In the genomic region with DNA sequence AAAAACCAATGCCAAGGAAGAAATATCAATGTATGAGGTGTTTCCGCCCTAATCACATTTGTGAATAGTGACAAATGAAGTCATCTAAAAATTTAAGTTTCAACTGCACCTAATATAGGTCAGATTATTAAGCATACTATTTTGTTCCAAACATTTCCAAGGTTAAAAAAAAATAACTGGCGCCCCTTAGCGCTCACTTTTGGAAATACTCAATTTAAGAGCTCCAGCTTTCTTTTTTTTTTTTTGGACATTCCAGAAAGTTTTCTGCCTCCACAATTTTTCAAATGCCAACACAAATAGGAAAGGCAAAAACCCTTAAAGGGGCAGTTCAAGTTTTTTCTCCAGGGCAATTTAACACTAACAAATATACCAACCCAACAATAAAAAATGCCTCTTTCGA, we compare ENCODE assay signal across 7 mouse cellular contexts. TPM values are rescaled to one million over a fixed set of nuclear protein-coding genes. Genes with fewer than 3 reads are reported as not detected.
DNase-seq lines count a peak whose midpoint lies in the region; ATAC-seq and TF ChIP-seq lines count a peak whose summit lies in the region.

No protein-coding gene starts in this region.

- peaks cover 43% of the 10 kb centered on the region for H3K4me1 ChIP-seq in forebrain, embryonic 15.5 days
- H3K4me1 ChIP-seq in intestine, postnatal 0 days (replicated peaks; ENCODE audit: control insufficient read depth, insufficient read depth, low read length): no peaks in the 10 kb centered on the region
- peaks cover 13% of the 10 kb centered on the region for H3K4me1 ChIP-seq in lung, embryonic 16.5 days (replicated peaks; ENCODE audit: control insufficient read depth, insufficient read depth, low read length)
- peaks cover 3% of the 10 kb centered on the region; the same call in 1 of the 2 replicates for H3K4me1 ChIP-seq in stomach, embryonic 15.5 days

- peak overlapping the region; percentile 98 for H3K9ac ChIP-seq in forebrain, embryonic 15.5 days (replicated peaks)
- 0 out of 2 replicates have a peak overlapping the region, but pooled peaks have one; percentile 81 for H3K9ac ChIP-seq in intestine, postnatal 0 days (ENCODE audit: low read depth, low read length)
- peak overlapping the region; percentile 99 for H3K9ac ChIP-seq in lung, embryonic 16.5 days (ENCODE audit: low read length)
- H3K9ac ChIP-seq in stomach, embryonic 15.5 days: peak overlapping the region; percentile 96; the same call in 1 of the 2 replicates

- H3K4me3 ChIP-seq in forebrain, embryonic 15.5 days: peak overlapping the region; percentile 92
- peak overlapping the region; percentile 66 for H3K4me3 ChIP-seq in intestine, postnatal 0 days (ENCODE audit: low read depth, low read length)
- peak overlapping the region; percentile 96 for H3K4me3 ChIP-seq in lung, embryonic 16.5 days (ENCODE audit: low read length)
- peak overlapping the region; percentile 77 for H3K4me3 ChIP-seq in stomach, embryonic 15.5 days (replicated peaks)

- ATAC-seq in forebrain, embryonic 15.5 days (replicated peaks): no peak
- no peak for ATAC-seq in intestine, postnatal 0 days
- ATAC-seq in lung, embryonic 16.5 days (ENCODE audit: low read depth): no peak
- ATAC-seq in stomach, embryonic 15.5 days (ENCODE audit: insufficient read depth, low FRiP score, low read depth): no peak

- no peaks in the 10 kb centered on the region for H3K36me3 ChIP-seq in forebrain, embryonic 15.5 days
- H3K36me3 ChIP-seq in intestine, postnatal 0 days (ENCODE audit: control insufficient read depth, insufficient read depth): no peaks in the 10 kb centered on the region
- no peaks in the 10 kb centered on the region for H3K36me3 ChIP-seq in lung, embryonic 16.5 days (ENCODE audit: control insufficient read depth, insufficient read depth, low read length)
- H3K36me3 ChIP-seq in stomach, embryonic 15.5 days: no peaks in the 10 kb centered on the region

- peak overlapping the region; percentile 53 for H3K4me2 ChIP-seq in forebrain, embryonic 15.5 days (replicated peaks)
- peak overlapping the region; percentile 76 for H3K4me2 ChIP-seq in intestine, postnatal 0 days (replicated peaks; ENCODE audit: low read depth)
- H3K4me2 ChIP-seq in lung, embryonic 16.5 days (ENCODE audit: low read depth, low read length): peak overlapping the region; percentile 53
- H3K4me2 ChIP-seq in stomach, embryonic 15.5 days: peak overlapping the region; percentile 53

- no peaks in the 10 kb centered on the region for H3K27me3 ChIP-seq in forebrain, embryonic 15.5 days
- peaks cover 50% of the 10 kb centered on the region for H3K27me3 ChIP-seq in intestine, postnatal 0 days (replicated peaks; ENCODE audit: control insufficient read depth, insufficient read depth, low read length)
- H3K27me3 ChIP-seq in lung, embryonic 16.5 days (ENCODE audit: control insufficient read depth, insufficient read depth, low read depth, low read length): no peaks in the 10 kb centered on the region
- no peaks in the 10 kb centered on the region for H3K27me3 ChIP-seq in stomach, embryonic 15.5 days (replicated peaks)

- WGBS in forebrain, embryonic 15.5 days: 2% methylated on average over 4 of the region's 4 CpGs
- WGBS in intestine, postnatal 0 days: 12% methylated on average over 4 of the region's 4 CpGs
- 3% methylated on average over 4 of the region's 4 CpGs for WGBS in lung, embryonic 16.5 days
- 6% methylated on average over 4 of the region's 4 CpGs for WGBS in stomach, embryonic 15.5 days

- H3K9me3 ChIP-seq in forebrain, embryonic 15.5 days: no peaks in the 10 kb centered on the region
- H3K9me3 ChIP-seq in intestine, postnatal 0 days (ENCODE audit: control insufficient read depth): no peaks in the 10 kb centered on the region
- no peaks in the 10 kb centered on the region for H3K9me3 ChIP-seq in lung, embryonic 16.5 days (ENCODE audit: control insufficient read depth, low read length)
- H3K9me3 ChIP-seq in stomach, embryonic 15.5 days: no peaks in the 10 kb centered on the region

- TF ChIP-seq CTCF in intestine, postnatal 0 days (IDR thresholded peaks at IDR 0.05; ENCODE audit: low read depth): peak; percentile 50

- DNase-seq in 3134 (ENCODE audit: extremely low read depth, insufficient read length, low spot score) (peak; percentile 56), 416B (ENCODE audit: low read depth) (peak; percentile 76)
- peak; percentile 66 for DNase-seq in c-Kit-positive CD71-negative TER-119-negative erythroid progenitor cells, embryonic 14.5 days (ENCODE audit: low read depth)

- H3K27ac ChIP-seq in forebrain, embryonic 15.5 days (replicated peaks): peak overlapping the region; percentile 98
- peak overlapping the region; percentile 95; the same call in 1 of the 2 replicates for H3K27ac ChIP-seq in intestine, postnatal 0 days (ENCODE audit: low read depth, low read length)
- H3K27ac ChIP-seq in lung, embryonic 16.5 days (ENCODE audit: low read length): peak overlapping the region; percentile 99
- peak overlapping the region; percentile 99 for H3K27ac ChIP-seq in stomach, embryonic 15.5 days

RNA-seq across cellular contexts. Expression of gene Qk, which starts 2.5 kb away (rescaled TPM):
- 45.4 and 45.5 TPM in 2 replicates for polyA plus RNA-seq in forebrain, embryonic 15.5 days (2015; fragmentation: Nextera tagmentation; extraction: Ambion mirVana)
- polyA plus RNA-seq in intestine, postnatal 0 days (2015; fragmentation: Nextera tagmentation; extraction: Ambion mirVana): 7.4 and 8.6 TPM in 2 replicates
- polyA plus RNA-seq in lung, embryonic 16.5 days (2015; fragmentation: Nextera tagmentation; extraction: Ambion mirVana): 34.5 and 37.0 TPM in 2 replicates
- 17.2 and 19.1 TPM in 2 replicates for polyA plus RNA-seq in stomach, embryonic 15.5 days (2015; fragmentation: Nextera tagmentation; extraction: Ambion mirVana)
